Mouse (Mus musculus): Measurements from ENCODE around the gene Tmprss2. TPM values are rescaled to one million over a fixed set of nuclear protein-coding genes. Genes with fewer than 3 reads are reported as not detected.

The Tmprss2 gene
- total RNA-seq (2015; ENCODE audit: low replicate concordance) (not detected in 2 replicates), total RNA-seq (2017; ENCODE audit: low replicate concordance) (not detected in 2 replicates)

DNA sequence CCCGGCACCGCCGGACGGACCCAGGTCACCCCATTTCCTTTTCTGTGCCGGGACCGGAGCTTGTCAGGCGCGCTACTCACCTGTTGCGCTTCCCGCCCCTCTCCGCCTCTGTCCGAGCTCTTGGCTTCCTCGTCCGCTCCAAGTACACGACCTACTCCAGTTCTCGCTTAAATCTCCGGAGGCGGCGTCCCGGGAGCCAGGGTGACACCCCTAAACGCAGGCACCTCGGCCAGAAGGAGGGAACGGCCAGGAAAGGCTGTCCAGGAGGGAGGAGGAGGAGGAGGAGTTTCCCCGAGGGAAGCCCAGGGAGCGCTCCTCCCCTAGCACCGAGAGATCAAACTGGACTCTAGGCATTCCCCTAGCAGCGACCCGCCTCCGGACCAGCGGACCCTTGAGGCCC lies at the start of gene Tmprss2:
TSS of gene Tmprss2 (minus strand) at position 257 of the 400 bp plus-strand sequence.
- no peak for ATAC-seq (replicated peaks; ENCODE audit: low FRiP score, poor library complexity, severe bottlenecking)

DNA sequence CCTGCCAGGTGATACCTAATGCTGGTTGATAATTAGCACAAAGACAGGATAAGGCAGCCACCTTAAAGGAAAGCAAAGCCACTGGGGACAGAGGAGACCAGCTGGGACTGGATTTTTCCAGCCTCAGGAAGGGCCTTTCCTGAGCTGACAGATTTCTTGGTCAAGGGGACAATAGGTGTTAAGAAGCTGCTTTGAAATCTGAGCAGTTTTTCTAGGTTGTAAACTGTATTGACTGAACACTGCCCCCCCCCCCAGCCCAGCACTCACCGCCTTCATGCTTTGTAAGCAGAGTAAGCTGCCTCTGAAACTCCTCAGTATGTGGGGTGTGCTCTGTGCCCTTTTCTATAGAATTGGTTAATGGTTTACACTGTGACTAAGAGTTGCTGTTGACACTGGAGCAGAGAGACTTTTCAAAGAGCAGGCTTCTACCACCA lies 48.2 kb upstream of the Tmprss2 start:
- ATAC-seq (replicated peaks; ENCODE audit: low FRiP score, poor library complexity, severe bottlenecking) = no peak

DNA sequence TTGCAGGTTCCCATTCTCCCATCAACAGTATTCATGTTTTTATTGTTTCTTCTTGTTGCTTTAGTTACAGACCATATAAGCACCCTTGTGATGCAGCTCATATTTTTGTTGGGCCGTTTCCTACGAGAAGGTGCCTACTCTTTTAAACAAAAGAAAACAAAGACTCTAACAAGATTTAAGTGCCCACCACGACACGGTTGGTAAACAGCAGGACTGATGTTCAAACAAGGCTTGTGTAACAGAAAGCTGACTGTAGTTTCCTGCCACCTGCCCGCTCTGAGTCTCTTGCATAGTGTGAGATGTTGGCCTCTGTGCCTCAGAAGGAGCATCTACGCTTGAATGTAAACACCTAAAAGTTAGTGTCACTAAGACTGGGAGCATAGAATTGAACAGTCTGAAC lies 47.5 kb upstream of the Tmprss2 start:
- no peak for ATAC-seq (replicated peaks; ENCODE audit: low FRiP score, poor library complexity, severe bottlenecking)

DNA sequence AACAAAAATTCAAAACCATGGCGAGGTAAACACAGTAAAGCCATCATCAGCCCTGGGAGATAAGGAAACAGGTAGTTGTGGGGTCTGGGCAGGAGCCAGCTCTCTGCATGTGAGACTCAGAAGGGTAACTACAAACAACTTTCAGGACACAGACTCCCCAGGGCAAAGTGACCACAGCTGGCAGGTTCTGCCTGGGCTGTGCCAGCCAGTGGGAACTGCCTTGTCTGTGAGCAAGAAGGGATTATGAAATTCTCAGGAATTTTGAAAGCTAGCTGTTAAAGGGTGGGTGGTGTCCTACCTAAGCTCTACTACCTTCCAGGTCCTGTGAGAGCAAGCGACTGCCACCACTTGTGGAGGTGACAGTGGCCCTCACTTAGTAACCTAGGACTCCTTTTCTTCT lies 44.8 kb upstream of the Tmprss2 start:
- ATAC-seq (replicated peaks; ENCODE audit: low FRiP score, poor library complexity, severe bottlenecking) = no peak

DNA sequence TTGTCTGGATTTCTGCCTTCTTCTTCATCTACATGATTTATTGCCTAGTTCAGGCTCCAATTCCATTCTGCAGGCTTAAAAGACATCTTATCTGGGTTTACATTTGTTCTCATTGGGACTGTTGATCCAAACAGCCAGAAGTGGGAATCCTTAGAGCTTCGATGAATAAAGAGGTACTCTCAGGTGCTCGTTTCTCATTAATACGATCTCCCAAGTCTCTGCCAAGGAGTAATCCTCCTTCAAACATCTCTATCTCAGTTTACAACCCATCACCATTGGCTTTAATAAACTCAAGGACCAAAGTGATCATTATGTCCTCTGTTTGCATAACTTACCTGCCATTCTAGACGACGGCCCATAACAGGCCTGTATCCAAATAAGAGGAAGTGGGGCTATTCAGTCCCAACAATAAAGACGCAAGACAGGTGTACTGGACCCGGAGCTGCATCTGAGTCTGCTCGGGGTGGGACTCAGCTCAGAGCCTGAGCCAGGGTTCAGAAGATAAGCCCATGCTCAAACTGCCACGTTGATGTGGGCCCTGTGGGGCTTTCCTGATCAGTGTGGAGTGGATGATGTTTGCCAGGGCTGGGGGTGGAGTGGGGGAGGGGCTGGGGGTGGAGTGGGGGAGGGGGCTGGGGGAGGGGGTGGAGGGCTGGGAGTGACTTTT lies 38.7 kb upstream of the Tmprss2 start:
- ATAC-seq (replicated peaks; ENCODE audit: low FRiP score, poor library complexity, severe bottlenecking) = no peak

DNA sequence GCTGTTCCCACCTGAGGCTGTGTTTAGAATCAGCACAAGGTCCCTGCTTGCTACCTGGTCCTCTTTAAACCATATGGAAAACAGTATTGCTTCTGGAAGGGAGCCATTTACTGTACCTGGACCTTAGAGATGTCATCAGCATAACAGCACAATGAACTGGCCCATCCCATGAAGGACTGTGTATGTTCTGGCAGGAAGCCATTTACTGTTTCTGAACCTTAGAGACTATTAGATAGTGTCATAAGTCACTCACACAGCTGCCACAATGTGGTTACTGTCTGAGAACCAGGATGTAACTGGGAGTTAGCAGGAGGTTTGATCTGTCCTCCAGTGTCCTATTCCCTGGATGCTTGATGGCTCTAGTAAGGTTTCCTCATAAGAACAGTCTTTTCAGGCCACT lies 33.7 kb upstream of the Tmprss2 start:
- ATAC-seq (replicated peaks; ENCODE audit: low FRiP score, poor library complexity, severe bottlenecking) = no peak

DNA sequence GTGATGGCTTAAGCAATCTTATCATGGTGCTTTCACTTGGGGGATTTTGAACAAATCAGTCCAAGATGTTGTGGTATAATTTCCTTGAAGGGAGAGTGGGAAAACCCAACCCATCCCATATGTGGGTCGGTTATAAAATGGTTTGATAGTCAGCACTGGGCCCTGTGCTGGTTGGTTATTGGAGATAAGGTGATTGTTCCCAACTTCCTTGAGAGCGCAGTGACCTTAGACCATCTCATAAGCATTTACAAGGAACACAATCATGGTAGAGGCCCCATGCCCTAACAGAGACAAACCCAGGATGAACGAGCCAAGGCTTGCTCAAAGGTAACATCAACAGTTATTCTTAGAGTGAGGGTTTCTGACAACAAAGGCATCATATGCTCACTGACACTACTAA lies 28.6 kb upstream of the Tmprss2 start:
- ATAC-seq (replicated peaks; ENCODE audit: low FRiP score, poor library complexity, severe bottlenecking) = no peak

DNA sequence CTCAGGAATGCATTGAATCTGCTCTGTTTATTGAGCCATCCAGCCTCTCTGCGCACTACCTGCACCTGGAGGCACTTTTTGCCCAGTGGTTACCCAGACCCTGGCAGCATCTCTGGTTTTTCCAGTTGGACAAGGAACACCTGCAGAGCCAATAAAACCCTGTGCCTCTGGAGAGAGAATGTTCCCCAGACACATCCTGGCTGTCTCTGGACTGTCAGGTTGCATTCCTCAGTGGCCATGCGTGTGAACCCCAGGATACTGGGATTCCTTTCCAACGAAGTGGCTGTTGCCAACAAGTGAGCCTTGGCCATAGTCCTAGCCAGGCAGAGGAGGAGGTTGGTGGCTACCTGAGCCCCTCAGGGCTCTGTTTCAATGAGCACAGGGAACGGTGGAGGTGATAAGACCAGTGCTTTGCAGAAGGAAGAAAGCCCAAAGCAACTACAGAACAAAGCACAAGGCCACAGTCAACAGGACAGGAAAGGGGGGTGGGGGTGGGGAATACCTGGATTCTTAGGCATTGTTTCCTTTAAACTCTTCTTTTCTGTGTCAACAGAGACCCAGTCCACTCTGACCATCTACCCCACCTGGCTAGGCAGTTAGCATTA lies 22.0 kb upstream of the Tmprss2 start:
- ATAC-seq (replicated peaks; ENCODE audit: low FRiP score, poor library complexity, severe bottlenecking) = no peak

DNA sequence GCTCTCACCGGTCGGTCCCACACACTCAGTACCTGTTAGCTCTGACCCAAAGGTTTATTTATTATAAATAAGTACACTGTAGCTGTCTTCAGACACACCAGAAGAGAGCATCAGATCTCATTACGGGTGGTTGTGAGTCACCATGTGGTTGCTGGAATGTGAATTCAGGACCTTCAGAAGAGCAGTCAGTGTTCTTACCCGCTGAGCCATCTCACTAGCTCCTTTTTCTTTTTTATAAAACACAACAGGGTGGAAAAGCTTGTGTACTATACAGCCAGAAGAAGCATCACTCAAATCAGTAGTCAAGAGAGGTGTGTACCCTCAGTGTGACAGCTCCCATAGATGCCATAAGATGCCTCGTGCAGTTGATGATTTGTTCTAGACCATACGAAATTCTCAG lies 12.2 kb upstream of the Tmprss2 start:
- no peak for ATAC-seq (replicated peaks; ENCODE audit: low FRiP score, poor library complexity, severe bottlenecking)

DNA sequence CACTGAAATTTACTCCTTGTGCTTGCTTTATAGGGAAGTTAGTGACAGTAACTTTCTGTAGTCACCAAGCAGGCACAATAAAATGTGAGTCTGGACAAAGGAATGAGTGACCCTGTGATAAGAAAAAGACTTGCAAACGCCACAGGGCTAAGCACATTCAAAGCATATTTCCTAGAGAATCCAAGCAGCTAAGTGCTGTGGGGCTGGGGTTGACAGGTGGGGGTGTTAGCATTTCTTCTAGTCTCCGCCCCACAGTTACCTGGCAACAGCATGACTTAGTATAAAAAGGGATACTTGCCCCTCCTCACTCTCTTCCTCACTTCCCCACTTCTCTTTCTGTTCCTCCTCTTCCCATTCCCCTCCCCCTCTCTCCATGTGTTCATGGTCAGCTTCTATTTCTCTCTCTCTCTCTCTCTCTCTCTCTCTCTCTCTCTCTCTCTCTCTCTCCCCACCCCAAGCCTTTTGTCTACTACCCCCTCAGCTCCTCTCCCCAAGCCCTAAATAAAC lies 11.4 kb upstream of the Tmprss2 start:
- no peak for ATAC-seq (replicated peaks; ENCODE audit: low FRiP score, poor library complexity, severe bottlenecking)

DNA sequence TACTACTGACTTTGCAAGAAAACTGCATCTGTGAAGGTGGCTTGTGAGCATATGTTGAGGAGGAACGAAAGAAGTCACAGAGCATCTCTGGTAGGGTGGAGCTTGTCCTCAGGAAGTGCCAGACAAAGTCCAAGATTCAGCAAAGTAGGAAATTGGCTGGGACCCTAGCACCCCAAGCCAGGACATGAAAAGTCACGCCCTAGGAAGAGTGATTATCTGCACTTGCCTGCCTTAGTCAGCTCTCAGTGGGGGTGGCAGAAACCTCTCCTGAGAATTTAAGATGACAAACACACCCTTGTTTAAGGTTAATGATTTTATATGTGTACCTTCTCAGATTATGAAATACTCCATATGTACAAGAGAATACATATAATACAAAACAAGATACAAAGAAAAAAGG lies 7.3 kb upstream of the Tmprss2 start:
- no peak for ATAC-seq (replicated peaks; ENCODE audit: low FRiP score, poor library complexity, severe bottlenecking)

DNA sequence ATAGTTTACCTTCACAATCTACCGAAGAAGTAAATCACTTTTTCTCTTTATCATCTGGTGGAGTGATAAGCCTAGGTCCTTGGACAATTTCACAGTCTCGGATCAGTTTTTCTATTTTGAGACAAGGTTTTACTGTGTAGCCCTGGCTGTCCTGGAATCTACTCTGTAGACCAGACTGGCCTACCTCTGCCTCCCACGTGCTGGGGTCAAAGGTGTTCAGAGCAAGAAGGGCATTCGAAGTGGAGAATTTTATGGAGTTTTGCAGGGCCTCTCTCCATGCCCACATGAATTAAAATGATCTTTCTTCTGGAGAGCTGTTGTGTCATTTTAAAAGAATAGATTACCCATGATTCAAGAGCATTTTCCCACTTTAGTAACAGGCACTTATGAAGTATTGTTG lies 1.0 kb upstream of the Tmprss2 start:
- ATAC-seq (replicated peaks; ENCODE audit: low FRiP score, poor library complexity, severe bottlenecking) = no peak

DNA sequence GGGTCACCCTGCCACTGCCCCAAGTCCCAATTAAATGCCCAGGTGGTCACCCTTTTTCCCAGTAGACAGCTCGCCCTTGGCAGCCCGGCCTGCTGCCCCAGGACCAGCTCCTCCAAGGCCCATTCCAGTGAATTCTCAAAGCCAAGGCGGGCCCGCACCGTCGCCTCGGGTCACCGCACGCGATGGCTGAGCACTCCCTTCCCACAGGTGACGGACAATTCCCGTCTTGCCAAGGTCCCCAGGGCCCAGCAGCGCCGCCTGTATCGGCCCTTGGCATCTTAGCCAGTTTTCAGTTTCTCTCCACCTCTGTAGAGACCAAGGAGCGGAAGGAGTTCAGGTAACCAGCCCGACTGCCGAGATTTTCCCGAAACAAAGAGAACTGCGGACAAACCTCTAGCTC lies 749 bp downstream of the Tmprss2 start:
- no peak for ATAC-seq (replicated peaks; ENCODE audit: low FRiP score, poor library complexity, severe bottlenecking)

DNA sequence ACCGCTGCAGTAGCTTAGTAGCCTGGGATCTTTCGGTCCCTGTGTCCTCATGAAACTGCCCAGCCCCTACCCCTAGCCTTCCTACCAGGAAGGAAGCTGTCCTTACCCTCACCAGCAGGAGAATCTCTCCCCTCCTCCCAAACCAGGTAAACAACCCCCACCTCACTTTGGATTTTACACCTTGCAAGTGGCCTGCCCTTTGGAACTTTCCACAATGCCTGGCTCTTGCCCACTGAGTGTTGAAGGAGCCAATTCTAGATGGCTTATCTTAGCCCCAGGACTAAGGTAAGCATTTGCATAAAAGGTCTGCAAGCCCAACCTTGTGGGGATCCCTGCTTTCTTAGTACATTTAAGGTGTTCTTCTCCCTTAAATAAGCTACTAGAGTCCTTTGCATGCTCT lies 1.3 kb downstream of the Tmprss2 start:
- ATAC-seq (replicated peaks; ENCODE audit: low FRiP score, poor library complexity, severe bottlenecking) = no peak

DNA sequence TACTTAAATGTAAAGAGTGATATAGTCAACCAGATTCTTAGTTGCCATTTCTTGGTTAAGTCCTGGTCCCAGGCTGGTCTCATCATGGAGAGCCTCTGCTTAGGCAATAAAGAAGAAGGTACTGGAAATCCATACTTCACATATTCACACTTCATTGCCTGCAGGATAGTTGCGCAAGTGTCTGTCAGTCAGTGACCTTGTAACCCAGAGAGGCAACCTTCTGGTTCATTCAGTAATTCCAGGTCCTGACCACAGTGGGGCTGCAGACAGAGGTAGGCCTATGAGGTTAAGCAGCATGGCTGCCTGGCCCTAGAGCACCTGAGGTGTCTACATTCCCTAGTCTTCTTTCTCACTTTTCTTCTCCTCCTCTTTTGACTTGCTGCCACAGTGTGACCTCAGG lies 3.0 kb downstream of the Tmprss2 start:
- no peak for ATAC-seq (replicated peaks; ENCODE audit: low FRiP score, poor library complexity, severe bottlenecking)

DNA sequence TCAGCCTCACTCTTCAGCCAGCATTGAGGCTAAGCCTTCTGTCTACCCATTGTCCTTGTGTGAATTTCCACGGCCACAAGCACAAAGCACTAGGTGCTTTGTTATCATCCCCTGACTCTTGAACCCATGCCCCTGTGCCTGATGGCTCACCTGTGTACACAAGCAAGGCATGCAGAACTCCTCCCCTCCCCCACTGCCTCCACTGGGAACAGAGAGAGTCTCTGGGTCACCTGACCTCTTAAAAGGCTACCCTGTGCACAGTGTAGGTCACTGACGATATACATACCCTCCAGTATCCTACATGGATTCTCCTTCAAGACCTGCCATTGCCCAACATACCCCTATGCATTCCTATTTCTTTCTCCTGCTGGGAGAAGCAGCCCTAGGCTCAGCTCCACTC lies 4.2 kb downstream of the Tmprss2 start:
- ATAC-seq (replicated peaks; ENCODE audit: low FRiP score, poor library complexity, severe bottlenecking) = no peak

DNA sequence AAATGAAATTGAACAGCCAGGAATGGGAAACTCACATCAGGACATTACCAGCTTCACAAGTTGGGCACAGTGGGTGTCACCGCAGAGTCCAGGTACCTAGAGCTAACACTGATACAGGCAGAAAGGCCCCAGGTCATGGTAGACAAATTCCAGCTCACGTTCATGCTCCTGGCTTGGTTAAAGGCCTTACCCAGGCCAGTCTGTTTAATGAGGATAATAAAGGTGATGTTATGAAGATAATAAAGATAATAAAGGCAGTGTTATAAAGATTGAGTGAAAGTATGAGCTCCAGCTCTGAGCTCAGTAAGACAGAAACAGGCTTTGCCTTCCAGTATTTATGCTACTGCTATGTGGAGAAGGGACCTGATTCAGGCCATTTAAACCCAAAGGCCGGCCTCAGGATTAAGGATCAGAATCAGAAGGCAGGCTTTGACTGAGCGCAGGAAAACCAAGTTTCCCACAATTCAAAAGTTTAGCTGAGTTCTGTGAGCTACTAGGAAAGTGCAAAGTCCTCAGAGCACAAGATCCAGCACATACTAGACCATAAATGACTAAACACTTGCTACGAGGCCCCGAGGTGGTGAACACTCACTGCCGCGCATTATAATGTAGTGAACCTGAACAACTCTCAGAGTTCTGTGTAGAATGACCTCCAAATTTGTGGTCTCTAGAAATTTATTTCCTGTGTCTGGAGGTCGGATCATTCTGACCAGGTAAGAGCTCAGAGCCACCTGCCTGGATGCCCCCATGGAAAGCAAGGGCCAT lies 4.9 kb downstream of the Tmprss2 start:
- ATAC-seq (replicated peaks; ENCODE audit: low FRiP score, poor library complexity, severe bottlenecking) = no peak

DNA sequence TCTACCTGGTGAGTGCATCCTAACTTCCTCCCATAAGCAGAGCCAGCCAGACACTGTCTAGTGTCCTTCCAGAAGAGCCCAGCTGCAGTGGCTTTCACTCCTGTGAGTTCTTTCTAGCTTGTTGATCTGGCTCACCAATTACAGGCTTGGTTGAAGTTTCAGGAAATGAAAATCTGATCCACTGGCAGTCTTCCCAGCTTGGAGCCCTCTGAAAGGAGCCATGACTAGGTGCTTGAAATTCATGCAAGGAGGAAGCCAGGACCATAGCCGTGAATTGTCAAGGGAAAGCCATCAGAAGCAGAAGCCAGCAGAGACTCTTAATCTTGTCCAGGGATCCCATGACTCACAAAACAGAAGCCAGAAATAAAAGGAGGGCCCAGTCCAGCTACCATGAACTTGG lies 8.7 kb downstream of the Tmprss2 start:
- no peak for ATAC-seq (replicated peaks; ENCODE audit: low FRiP score, poor library complexity, severe bottlenecking)

DNA sequence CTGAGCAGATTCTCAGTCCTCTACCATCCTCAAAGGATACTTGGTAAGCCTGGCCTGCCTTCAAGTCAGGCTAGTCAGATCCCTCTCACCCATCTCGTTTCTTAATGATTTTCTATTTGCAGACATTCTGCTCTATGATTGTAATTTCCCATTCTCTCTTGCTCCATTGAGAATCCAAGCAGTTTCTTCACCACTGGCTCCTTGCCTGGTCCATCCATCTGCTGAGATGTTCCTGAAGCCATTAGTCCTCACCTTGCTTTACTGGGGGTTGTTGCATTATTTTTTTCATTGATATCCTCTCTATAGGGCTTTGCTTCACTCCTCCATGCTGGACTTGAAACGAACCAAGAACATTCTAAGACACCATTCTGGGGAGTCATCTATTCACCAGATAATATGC lies 10.4 kb downstream of the Tmprss2 start:
- no peak for ATAC-seq (replicated peaks; ENCODE audit: low FRiP score, poor library complexity, severe bottlenecking)

DNA sequence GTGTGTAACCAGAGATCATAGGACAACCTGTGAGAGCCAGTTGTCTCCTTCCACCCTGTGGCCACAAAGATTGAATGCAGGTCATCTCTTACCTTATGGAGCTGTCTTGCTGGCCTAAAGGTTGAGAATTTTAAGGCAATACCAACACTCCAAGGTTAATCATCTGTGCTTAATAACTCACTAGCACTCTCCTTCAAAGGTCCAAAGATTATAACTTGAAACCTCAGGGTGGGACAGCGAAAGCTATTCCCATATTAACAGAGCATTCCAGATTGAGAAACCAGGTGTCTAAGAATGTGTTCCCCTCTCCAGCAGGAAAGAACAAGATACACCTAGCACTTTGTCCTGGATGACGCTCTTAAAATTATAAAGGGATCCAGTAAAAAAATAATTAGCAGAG lies 12.9 kb downstream of the Tmprss2 start:
- no peak for ATAC-seq (replicated peaks; ENCODE audit: low FRiP score, poor library complexity, severe bottlenecking)

Measured in erythroid progenitor cell, adult 5-6 weeks (primary cell).